Mouse (Mus musculus): ENCODE results near the gene Gna13. TPM values are rescaled to one million over a fixed set of nuclear protein-coding genes. Genes with fewer than 3 reads are reported as not detected.

The Gna13 gene
- polyA plus RNA-seq (2015; fragmentation: Nextera tagmentation; extraction: Ambion mirVana): 17.6 and 20.5 TPM in 2 replicates

DNA sequence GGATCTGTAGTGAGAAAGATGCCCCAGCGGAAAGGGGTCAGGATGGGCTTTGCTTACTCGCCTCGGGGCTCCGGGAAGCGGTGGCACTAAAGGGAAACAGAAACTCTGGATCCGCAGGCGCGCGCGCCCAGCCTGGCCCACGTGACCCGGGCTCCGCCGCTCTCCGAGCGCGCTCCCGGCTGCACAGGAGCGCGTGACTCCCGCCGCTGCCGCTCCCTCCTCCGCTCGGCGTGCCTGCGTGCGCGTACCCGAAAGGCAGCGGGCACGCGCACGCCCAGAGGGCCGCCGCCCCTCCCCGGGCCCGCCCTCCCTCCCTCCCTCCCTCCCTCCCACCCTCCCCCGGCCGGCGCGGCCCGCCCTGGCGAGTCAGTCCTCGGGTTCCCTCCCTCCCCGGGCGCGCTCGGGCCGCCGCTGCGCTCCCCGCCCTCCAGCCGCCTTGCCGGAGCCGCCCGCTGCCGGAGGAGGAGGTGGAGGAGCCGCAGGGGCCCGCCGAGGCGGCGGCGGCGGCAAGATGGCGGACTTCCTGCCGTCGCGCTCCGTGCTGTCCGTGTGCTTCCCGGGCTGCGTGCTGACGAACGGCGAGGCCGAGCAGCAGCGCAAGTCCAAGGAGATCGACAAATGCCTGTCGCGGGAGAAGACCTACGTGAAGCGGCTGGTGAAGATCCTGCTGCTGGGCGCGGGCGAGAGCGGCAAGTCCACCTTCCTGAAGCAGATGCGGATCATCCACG lies at the start of gene Gna13:
Gna13 (plus strand) TSS at position 369 of the 728 bp plus-strand sequence.
- Histone ChIP-seq H3K9me3 (replicated peaks; ENCODE audit: control insufficient read depth, low read length, poor library complexity, severe bottlenecking) (no peaks in the 10 kb centered on the region), H3K27ac (ENCODE audit: low read length) (peak within 1 kb of the TSS; percentile 96), H3K36me3 (ENCODE audit: control insufficient read depth, insufficient read depth, low read length) (no peaks in the 10 kb centered on the region), H3K4me3 (ENCODE audit: low read depth, low read length) (peak within 1 kb of the TSS; percentile 77), H3K9ac (ENCODE audit: low read depth, low read length) (peak within 1 kb of the TSS; percentile 94), H3K27me3 (ENCODE audit: control insufficient read depth, insufficient read depth, low read depth, low read length) (no peaks in the 10 kb centered on the region; the same call in 1 of the 2 replicates), H3K4me1 (ENCODE audit: control insufficient read depth, insufficient read depth, low read length) (peaks cover 49% of the 10 kb centered on the region), H3K4me2 (ENCODE audit: low read length) (peak within 1 kb of the TSS; percentile 73)
- under 1% methylated on average over 61 of the region's 89 CpGs for WGBS
- peak; percentile 67 for ATAC-seq

DNA sequence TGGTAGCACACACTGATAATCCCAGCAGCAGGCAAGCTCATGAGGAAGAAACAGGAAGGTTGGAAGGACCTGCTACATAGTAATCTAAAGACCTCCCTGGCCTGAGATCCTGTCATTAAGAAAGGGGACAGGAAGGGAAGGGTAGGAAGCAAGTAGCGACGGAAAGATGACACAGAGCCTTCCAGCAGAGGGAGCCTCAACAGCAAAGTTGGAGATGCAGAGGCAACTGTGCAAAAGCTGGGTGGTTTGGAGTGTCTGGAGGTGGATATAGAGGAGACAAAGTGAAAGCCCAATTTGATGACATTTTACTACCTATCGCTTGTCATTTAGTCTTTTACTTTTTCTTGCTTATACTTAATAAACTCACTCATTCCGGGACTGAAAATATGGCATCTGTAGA lies 45.7 kb upstream of the Gna13 start:
- ATAC-seq: no peak

DNA sequence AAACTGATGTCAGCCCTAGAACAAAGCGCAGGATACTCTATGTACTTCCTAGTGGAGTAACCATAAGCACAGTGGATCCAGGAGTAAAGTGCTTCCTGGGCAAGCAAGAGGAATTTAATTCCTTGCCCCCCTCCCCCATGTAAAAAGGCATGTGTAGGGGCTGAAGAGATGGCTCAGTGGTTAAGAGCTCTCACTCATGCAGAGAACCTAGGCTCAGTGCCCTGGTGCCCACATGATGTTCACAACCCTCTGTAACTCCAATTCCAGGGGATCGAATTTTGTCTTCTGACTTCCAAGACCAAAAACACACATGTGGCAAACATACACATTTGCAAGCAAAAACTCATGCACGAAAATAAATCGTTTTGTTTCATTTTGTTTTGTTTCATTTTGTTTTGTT lies 43.2 kb upstream of the Gna13 start:
- Histone ChIP-seq H3K27ac (ENCODE audit: low read length) (no peak overlapping the region), H3K4me1 (ENCODE audit: control insufficient read depth, insufficient read depth, low read length) (no peaks in the 10 kb centered on the region), H3K9ac (ENCODE audit: low read depth, low read length) (no peak overlapping the region), H3K4me3 (ENCODE audit: low read depth, low read length) (no peak overlapping the region), H3K36me3 (ENCODE audit: control insufficient read depth, insufficient read depth, low read length) (no peaks in the 10 kb centered on the region), H3K9me3 (replicated peaks; ENCODE audit: control insufficient read depth, low read length, poor library complexity, severe bottlenecking) (no peaks in the 10 kb centered on the region), H3K4me2 (ENCODE audit: low read length) (no peak overlapping the region), H3K27me3 (ENCODE audit: control insufficient read depth, insufficient read depth, low read depth, low read length) (no peaks in the 10 kb centered on the region)
- WGBS: 94% methylated on average over 4 of the region's 4 CpGs
- ATAC-seq: no peak

More for the DNA sequence above, 45.7 kb upstream of the Gna13 start:
- Histone ChIP-seq H3K4me1 (ENCODE audit: control insufficient read depth, insufficient read depth, low read length) (peaks cover 2% of the 10 kb centered on the region; the same call in 1 of the 2 replicates), H3K4me3 (ENCODE audit: low read depth, low read length) (no peak overlapping the region), H3K9ac (ENCODE audit: low read depth, low read length) (no peak overlapping the region), H3K27ac (ENCODE audit: low read length) (no peak overlapping the region), H3K4me2 (ENCODE audit: low read length) (no peak overlapping the region), H3K27me3 (ENCODE audit: control insufficient read depth, insufficient read depth, low read depth, low read length) (no peaks in the 10 kb centered on the region), H3K9me3 (replicated peaks; ENCODE audit: control insufficient read depth, low read length, poor library complexity, severe bottlenecking) (no peaks in the 10 kb centered on the region), H3K36me3 (ENCODE audit: control insufficient read depth, insufficient read depth, low read length) (no peaks in the 10 kb centered on the region)
- 39% methylated on average over 4 of the region's 4 CpGs for WGBS

DNA sequence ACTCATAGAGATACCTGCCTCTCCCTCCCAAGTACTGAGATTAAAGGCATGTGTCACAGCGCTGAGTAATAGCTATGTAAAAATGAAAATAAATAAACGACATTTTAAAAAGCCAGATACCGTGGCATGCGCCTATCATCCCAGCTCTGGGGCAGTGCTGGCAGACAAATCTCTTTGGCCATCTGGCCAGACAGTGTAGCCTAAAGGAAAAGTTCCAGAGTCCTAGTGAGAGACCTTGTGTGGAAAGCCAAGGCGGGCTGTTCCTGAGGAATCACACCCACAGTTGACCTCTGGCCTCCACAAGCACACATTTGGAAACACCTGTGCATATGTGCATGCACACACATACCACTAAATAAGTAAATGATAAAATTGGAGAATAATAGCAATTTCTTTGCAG lies 42.7 kb upstream of the Gna13 start:
- H3K9me3 ChIP-seq (replicated peaks; ENCODE audit: control insufficient read depth, low read length, poor library complexity, severe bottlenecking): no peaks in the 10 kb centered on the region
- no peak overlapping the region for H3K4me3 ChIP-seq (ENCODE audit: low read depth, low read length)
- no peak overlapping the region for H3K9ac ChIP-seq (ENCODE audit: low read depth, low read length)
- WGBS: 86% methylated on average over 5 of the region's 5 CpGs
- no peaks in the 10 kb centered on the region for H3K4me1 ChIP-seq (ENCODE audit: control insufficient read depth, insufficient read depth, low read length)
- no peaks in the 10 kb centered on the region for H3K36me3 ChIP-seq (ENCODE audit: control insufficient read depth, insufficient read depth, low read length)
- H3K27ac ChIP-seq (ENCODE audit: low read length): peak overlapping the region; percentile 39; the same call in 1 of the 2 replicates
- no peak for ATAC-seq
- no peaks in the 10 kb centered on the region for H3K27me3 ChIP-seq (ENCODE audit: control insufficient read depth, insufficient read depth, low read depth, low read length)
- H3K4me2 ChIP-seq (ENCODE audit: low read length): no peak overlapping the region

DNA sequence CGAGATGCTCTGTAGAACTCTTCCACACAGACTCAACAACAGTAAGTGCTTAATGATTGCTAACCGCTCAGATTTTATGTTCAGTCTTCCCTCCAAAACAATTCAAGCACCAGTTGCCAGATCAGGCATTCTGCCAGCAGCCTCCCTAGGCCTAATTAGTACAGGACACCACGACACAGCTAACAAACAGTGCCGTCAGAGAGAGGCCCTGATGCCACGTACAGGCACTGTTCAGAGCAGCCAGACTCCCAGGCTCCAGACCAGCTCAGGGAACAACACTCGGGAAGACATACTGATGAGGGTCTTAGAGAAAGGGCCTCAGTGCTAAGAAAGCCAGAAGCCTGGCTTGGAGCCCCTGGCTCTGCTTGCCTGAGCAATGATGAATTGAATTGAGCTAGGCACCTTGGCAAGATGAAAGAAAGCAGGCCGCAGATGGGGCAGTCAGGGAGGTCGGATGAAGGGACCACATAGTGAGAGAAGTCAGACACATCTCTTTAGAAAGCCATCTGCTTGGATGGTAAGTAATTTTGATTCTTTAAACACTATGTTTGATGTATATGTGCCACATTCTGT lies 42.2 kb upstream of the Gna13 start:
- peak; percentile 94 for ATAC-seq
- peak overlapping the region; percentile 39; the same call in 1 of the 2 replicates for H3K27ac ChIP-seq (ENCODE audit: low read length)
- no peak overlapping the region for H3K4me3 ChIP-seq (ENCODE audit: low read depth, low read length)
- H3K27me3 ChIP-seq (ENCODE audit: control insufficient read depth, insufficient read depth, low read depth, low read length): no peaks in the 10 kb centered on the region
- H3K36me3 ChIP-seq (ENCODE audit: control insufficient read depth, insufficient read depth, low read length): no peaks in the 10 kb centered on the region
- WGBS: 33% methylated on average over 8 of the region's 8 CpGs
- no peaks in the 10 kb centered on the region for H3K4me1 ChIP-seq (ENCODE audit: control insufficient read depth, insufficient read depth, low read length)
- no peaks in the 10 kb centered on the region for H3K9me3 ChIP-seq (replicated peaks; ENCODE audit: control insufficient read depth, low read length, poor library complexity, severe bottlenecking)
- no peak overlapping the region for H3K4me2 ChIP-seq (ENCODE audit: low read length)
- H3K9ac ChIP-seq (ENCODE audit: low read depth, low read length): no peak overlapping the region

DNA sequence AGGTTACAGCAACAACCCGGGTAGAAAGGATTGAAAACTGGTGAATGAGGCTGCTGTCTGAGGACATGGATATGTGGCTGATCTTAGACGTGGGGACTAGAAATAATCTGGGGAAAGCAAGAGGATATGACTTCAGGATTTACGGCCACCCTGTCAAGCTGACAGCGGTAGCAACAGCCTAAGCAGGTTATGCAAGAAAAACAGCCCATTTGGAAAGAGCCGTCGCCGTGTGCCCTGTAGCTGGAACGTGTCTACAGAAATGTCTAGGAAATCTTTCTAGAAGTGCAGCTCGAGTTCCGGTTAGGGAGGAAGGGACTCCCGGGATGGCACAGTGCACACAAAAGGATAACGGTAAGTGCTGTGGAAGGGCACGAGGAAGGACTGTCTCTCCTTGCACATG lies 36.4 kb upstream of the Gna13 start:
- 85% methylated on average over 13 of the region's 13 CpGs for WGBS
- H3K9ac ChIP-seq (ENCODE audit: low read depth, low read length): no peak overlapping the region
- H3K4me3 ChIP-seq (ENCODE audit: low read depth, low read length): no peak overlapping the region
- H3K27ac ChIP-seq (ENCODE audit: low read length): no peak overlapping the region
- ATAC-seq: no peak
- peaks cover 4% of the 10 kb centered on the region for H3K4me1 ChIP-seq (ENCODE audit: control insufficient read depth, insufficient read depth, low read length)
- no peaks in the 10 kb centered on the region for H3K36me3 ChIP-seq (ENCODE audit: control insufficient read depth, insufficient read depth, low read length)
- no peak overlapping the region for H3K4me2 ChIP-seq (ENCODE audit: low read length)
- H3K9me3 ChIP-seq (replicated peaks; ENCODE audit: control insufficient read depth, low read length, poor library complexity, severe bottlenecking): no peaks in the 10 kb centered on the region
- no peaks in the 10 kb centered on the region for H3K27me3 ChIP-seq (ENCODE audit: control insufficient read depth, insufficient read depth, low read depth, low read length)

DNA sequence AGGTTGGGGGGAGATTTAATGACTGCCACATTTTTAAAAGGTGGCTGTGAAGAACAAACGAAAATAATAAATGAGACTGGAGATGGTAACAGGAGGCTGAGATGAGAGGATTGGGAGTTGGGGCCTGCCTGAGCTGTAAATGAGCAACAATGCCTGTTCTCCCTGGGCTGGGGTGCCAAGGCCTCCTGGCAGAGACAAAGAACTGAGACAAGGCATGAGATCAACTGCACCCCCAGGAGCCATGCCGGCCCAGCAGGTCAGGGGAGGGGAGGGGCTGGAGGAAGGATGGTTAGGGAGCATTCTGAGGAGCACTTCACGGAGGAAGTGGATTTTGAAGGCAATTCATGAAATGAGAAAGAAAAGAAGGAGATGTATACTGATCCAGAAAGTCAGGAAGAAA lies 35.2 kb upstream of the Gna13 start:
- no peak for ATAC-seq
- Histone ChIP-seq H3K27me3 (ENCODE audit: control insufficient read depth, insufficient read depth, low read depth, low read length) (no peaks in the 10 kb centered on the region), H3K36me3 (ENCODE audit: control insufficient read depth, insufficient read depth, low read length) (no peaks in the 10 kb centered on the region), H3K9me3 (replicated peaks; ENCODE audit: control insufficient read depth, low read length, poor library complexity, severe bottlenecking) (no peaks in the 10 kb centered on the region), H3K4me2 (ENCODE audit: low read length) (no peak overlapping the region), H3K4me1 (ENCODE audit: control insufficient read depth, insufficient read depth, low read length) (peaks cover 4% of the 10 kb centered on the region), H3K4me3 (ENCODE audit: low read depth, low read length) (no peak overlapping the region), H3K27ac (ENCODE audit: low read length) (no peak overlapping the region), H3K9ac (ENCODE audit: low read depth, low read length) (no peak overlapping the region; the same call in 1 of the 2 replicates)
- 27% methylated on average over 3 of the region's 3 CpGs for WGBS

DNA sequence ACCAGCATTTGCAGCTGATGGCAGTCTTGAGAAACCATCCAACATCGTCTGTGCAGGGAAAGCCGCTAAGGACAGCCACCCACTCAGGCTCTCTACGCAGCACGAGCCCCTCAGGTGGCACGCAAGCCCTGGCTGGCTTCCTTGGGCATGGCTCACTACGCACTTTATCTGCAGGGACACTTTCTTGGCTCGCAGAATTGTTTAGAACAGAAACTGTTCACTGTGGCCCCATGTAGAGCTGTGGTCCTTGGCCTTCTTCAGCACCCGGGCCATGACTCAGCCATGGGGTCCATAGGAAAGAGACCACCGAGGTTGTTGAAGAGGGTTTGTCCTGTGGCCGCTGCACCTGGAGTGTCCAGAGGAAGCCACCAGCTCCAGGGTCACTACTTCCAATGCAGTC lies 34.7 kb upstream of the Gna13 start:
- Histone ChIP-seq H3K9me3 (replicated peaks; ENCODE audit: control insufficient read depth, low read length, poor library complexity, severe bottlenecking) (no peaks in the 10 kb centered on the region), H3K27me3 (ENCODE audit: control insufficient read depth, insufficient read depth, low read depth, low read length) (no peaks in the 10 kb centered on the region), H3K9ac (ENCODE audit: low read depth, low read length) (no peak overlapping the region), H3K4me2 (ENCODE audit: low read length) (no peak overlapping the region), H3K4me3 (ENCODE audit: low read depth, low read length) (no peak overlapping the region), H3K36me3 (ENCODE audit: control insufficient read depth, insufficient read depth, low read length) (no peaks in the 10 kb centered on the region), H3K27ac (ENCODE audit: low read length) (no peak overlapping the region), H3K4me1 (ENCODE audit: control insufficient read depth, insufficient read depth, low read length) (peaks cover 4% of the 10 kb centered on the region)
- WGBS: 88% methylated on average over 10 of the region's 10 CpGs
- no peak for ATAC-seq

DNA sequence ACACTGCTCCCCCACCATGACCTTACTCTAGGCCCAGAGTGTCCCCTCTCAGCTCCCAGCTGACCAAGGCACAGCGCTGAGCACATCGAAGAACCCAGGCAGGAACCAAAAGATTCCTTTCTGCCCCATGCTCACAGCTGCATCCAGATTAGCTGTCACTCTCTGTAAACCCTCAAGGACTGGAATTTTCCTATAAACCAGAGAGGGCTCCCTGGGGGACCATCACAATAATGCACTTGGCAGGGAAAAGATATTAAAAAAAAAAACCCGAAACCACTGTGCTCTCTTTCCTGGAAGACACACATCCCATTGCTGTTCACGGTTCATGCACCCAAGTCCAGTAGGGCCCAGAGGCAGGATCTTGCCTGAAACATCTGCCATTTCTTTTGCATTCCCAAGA lies 33.3 kb upstream of the Gna13 start:
- H3K4me3 ChIP-seq (ENCODE audit: low read depth, low read length): no peak overlapping the region
- no peak overlapping the region for H3K4me2 ChIP-seq (ENCODE audit: low read length)
- H3K9ac ChIP-seq (ENCODE audit: low read depth, low read length): no peak overlapping the region
- no peak for ATAC-seq
- H3K4me1 ChIP-seq (ENCODE audit: control insufficient read depth, insufficient read depth, low read length): peaks cover 4% of the 10 kb centered on the region
- no peaks in the 10 kb centered on the region for H3K36me3 ChIP-seq (ENCODE audit: control insufficient read depth, insufficient read depth, low read length)
- H3K27me3 ChIP-seq (ENCODE audit: control insufficient read depth, insufficient read depth, low read depth, low read length): no peaks in the 10 kb centered on the region
- no peaks in the 10 kb centered on the region for H3K9me3 ChIP-seq (replicated peaks; ENCODE audit: control insufficient read depth, low read length, poor library complexity, severe bottlenecking)
- 72% methylated on average over 4 of the region's 4 CpGs for WGBS
- no peak overlapping the region for H3K27ac ChIP-seq (ENCODE audit: low read length)

Data from midbrain, embryonic 16.5 days (tissue).